Mouse (Mus musculus) midbrain, embryonic 14.5 days (tissue): ENCODE results near the gene Adap1. TPM values are rescaled to one million over a fixed set of nuclear protein-coding genes. Genes with fewer than 3 reads are reported as not detected.
A peak's percentile ranks its signal among the peaks of the same experiment; 100 is the strongest.

Source experiments
- ATAC-seq: fragments of 200-750 bp; cut with Nextera tagmentation; 2 replicates; pipeline ENCODE4 v1.8.0; 2017; ENCODE audit warnings: moderate number of reproducible peaks, moderate library complexity; ENCODE audit not compliant: low FRiP score, low TSS enrichment
- DNase-seq: peaks from one replicate; pipeline ENCODE4 v3.0.0-alpha.2; 2015
- H3K27ac ChIP-seq: fragments of 300-500 bp; sonication (generic); replicated peaks from 2 replicates; pipeline ENCODE4 v1.5.1; 2014; ENCODE audit warnings: mild to moderate bottlenecking, low read depth, low read length, moderate library complexity
- H3K27me3 ChIP-seq: fragments of 300-500 bp; sonication (generic); 2 replicates; pipeline ENCODE4 v1.6.1; 2014; ENCODE audit warnings: low read length, control low read depth, mixed read lengths; ENCODE audit not compliant: control insufficient read depth, insufficient read depth
- H3K36me3 ChIP-seq: fragments of 300-500 bp; sonication (generic); 2 replicates; pipeline ENCODE4 v1.6.1; 2014; ENCODE audit warnings: low read length, control low read depth; ENCODE audit not compliant: control insufficient read depth, insufficient read depth
- H3K4me1 ChIP-seq: fragments of 300-500 bp; sonication (generic); 2 replicates; pipeline ENCODE4 v1.6.1; 2014; ENCODE audit warnings: mild to moderate bottlenecking, antibody characterized with exemption, low read length, control low read depth; ENCODE audit not compliant: control insufficient read depth, insufficient read depth
- H3K4me2 ChIP-seq: fragments of 300-500 bp; sonication (generic); 2 replicates; pipeline ENCODE4 v1.6.1; 2014; ENCODE audit warnings: mild to moderate bottlenecking, low read length, moderate library complexity
- H3K4me3 ChIP-seq: fragments of 300-500 bp; sonication (generic); replicated peaks from 2 replicates; pipeline ENCODE4 v1.5.1; 2014; ENCODE audit warnings: low read depth, low read length
- H3K9ac ChIP-seq: fragments of 300-500 bp; sonication (generic); replicated peaks from 2 replicates; pipeline ENCODE4 v1.6.1; 2014; ENCODE audit warnings: mild to moderate bottlenecking, low read length, moderate library complexity
- H3K9me3 ChIP-seq: fragments of 300-500 bp; sonication (generic); 2 replicates; pipeline ENCODE4 v1.6.1; 2016; ENCODE audit warnings: low read length, control low read depth, mixed read lengths; ENCODE audit not compliant: control insufficient read depth
- whole genome bisulfite sequencing: fragments of 180-500 bp; shearing (Covaris S2); extraction: QIAGEN DNeasy Blood & Tissue Kit; methylation state at CpG from one replicate; pipeline ENCODE4 v1.1.7; 2014; 5-methylcytosine and 5-hydroxymethylcytosine counted together
- polyA plus RNA-seq: library from polyadenylated mRNA; unstranded; fragments of >200 nt; fragmentation: Nextera tagmentation; extraction: Ambion mirVana; gene quantifications from 2 replicates; pipeline ENCODE4 v1.2.1, GENCODE M21; 2014

Gene Adap1
- polyA plus RNA-seq, 1 experiment from 2014 or later = 38.6 TPM

DNA sequence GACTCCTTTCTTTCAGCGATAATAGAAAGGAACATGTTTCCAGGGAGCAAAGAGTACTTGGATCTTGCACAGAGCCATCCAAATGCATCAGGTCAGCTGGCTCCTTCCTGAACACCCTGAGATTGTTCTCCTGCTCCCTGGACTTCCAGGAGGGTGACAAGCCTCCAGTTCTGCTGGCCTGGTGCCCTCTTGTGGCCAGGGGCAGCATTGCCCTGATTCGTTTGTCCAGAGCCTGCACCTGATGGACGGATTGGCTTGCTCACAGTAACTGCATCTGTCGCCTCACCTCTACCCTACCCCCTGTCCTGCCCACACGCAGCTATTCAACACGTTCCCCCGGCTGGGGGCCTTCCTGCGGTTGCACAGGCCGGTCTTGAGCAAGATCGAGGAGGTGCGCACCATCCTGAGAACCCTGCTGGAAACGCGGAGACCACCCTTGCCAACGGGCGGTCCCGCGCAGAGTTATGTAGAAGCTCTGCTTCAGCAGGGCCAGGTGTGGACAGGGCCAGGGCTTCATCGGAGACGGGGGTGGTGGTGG lies 29.9 kb upstream of the Adap1 start:
- Histone ChIP-seq H3K27me3 (no peaks in the 10 kb centered on the region), H3K4me3 (no peak overlapping the region), H3K4me1 (no peaks in the 10 kb centered on the region), H3K36me3 (no peaks in the 10 kb centered on the region), H3K4me2 (no peak overlapping the region), H3K27ac (no peak overlapping the region), H3K9me3 (no peaks in the 10 kb centered on the region), H3K9ac (no peak overlapping the region)
- WGBS = 36% methylated on average over 19 of the region's 19 CpGs
- DNase-seq (peak; percentile 80), ATAC-seq (no peak)

DNA sequence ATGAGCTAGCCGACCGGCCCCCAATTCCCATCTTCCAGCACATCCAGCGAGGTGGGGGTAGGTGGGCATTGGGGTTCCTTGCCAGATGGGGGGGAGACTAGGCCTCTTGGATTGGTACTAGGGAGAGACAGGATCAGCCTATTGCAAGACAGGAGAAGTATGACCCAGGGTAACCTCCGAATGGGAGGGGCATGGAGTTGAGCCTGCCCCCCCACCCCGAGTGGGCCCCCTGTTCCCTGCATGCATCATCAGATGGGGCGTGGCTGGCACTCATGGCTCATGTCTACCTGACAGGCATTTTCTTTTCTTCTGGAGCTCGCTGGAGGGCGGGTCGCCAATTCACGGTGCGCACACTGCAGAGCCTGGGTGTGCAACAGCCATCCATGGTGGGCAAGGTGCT lies 28.5 kb upstream of the Adap1 start:
- Histone ChIP-seq H3K4me1 (no peaks in the 10 kb centered on the region), H3K27me3 (no peaks in the 10 kb centered on the region), H3K4me3 (no peak overlapping the region), H3K9me3 (no peaks in the 10 kb centered on the region), H3K27ac (no peak overlapping the region), H3K36me3 (no peaks in the 10 kb centered on the region), H3K4me2 (no peak overlapping the region), H3K9ac (no peak overlapping the region)
- 85% methylated on average over 11 of the region's 11 CpGs for WGBS
- ATAC-seq = no peak
- DNase-seq = no peak

- no peak for DNase-seq
Measured at GRCm38 (mm10) chr5:139353496-139353895, 28.1 kb upstream of the Adap1 start.

DNA sequence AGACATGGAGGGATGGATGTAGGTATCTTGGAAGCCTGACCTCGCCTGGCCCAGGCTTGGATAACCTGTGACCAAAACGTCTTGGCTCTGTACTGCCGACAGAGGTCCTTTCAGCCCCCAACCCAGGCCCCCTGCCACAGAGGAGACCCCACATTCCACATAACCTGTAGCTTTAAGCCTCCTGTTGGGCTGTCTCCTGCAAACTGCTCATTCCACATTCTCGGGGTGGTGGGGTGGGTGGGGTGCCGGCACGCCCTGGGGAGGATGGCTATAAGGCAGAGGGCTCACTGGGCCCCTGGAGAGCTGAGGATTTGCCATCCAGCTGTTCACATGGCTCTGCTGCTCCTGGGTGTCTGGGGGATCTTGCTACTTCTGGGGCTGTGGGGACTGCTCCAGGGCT lies 26.9 kb upstream of the Adap1 start, which contains the start of gene Cyp2w1:
TSS of gene Cyp2w1 (plus strand) at position 301 of the 400 bp plus-strand sequence.
- no peak for ATAC-seq
- DNase-seq = no peak
- Histone ChIP-seq H3K4me2 (no peak within 1 kb of the TSS), H3K4me1 (no peaks in the 10 kb centered on the region), H3K9me3 (no peaks in the 10 kb centered on the region), H3K27me3 (no peaks in the 10 kb centered on the region), H3K9ac (no peak within 1 kb of the TSS; the same call in 1 of the 2 replicates), H3K4me3 (no peak within 1 kb of the TSS), H3K27ac (no peak within 1 kb of the TSS), H3K36me3 (no peaks in the 10 kb centered on the region)
- WGBS = 61% methylated on average over 6 of the region's 6 CpGs

More at GRCm38 (mm10) chr5:139353496-139353895, 28.1 kb upstream of the Adap1 start:
- no peaks in the 10 kb centered on the region for H3K4me1 ChIP-seq
- H3K27me3 ChIP-seq = no peaks in the 10 kb centered on the region
- H3K4me3 ChIP-seq = no peak overlapping the region
- H3K27ac ChIP-seq = no peak overlapping the region
- H3K9ac ChIP-seq = no peak overlapping the region
- no peak for ATAC-seq
- H3K36me3 ChIP-seq = no peaks in the 10 kb centered on the region
- H3K9me3 ChIP-seq = no peaks in the 10 kb centered on the region
- no peak overlapping the region for H3K4me2 ChIP-seq
- 66% methylated on average over 10 of the region's 10 CpGs for WGBS

- 26% methylated on average over 8 of the region's 8 CpGs for WGBS
Measured at GRCm38 (mm10) chr5:139351628-139352027, 26.2 kb upstream of the Adap1 start.

GRCm38 (mm10) chr5:139351134-139351533 lies 25.7 kb upstream of the Adap1 start, which contains the start of gene Cox19:
Cox19 (minus strand) TSS chr5:139351418.
- no peak within 1 kb of the TSS for H3K4me3 ChIP-seq
- no peak within 1 kb of the TSS for H3K4me2 ChIP-seq
- DNase-seq (no peak), ATAC-seq (no peak)
- no peak within 1 kb of the TSS for H3K27ac ChIP-seq
- H3K27me3 ChIP-seq = no peaks in the 10 kb centered on the region
- H3K36me3 ChIP-seq = no peaks in the 10 kb centered on the region
- no peaks in the 10 kb centered on the region for H3K9me3 ChIP-seq
- H3K9ac ChIP-seq = no peak within 1 kb of the TSS; the same call in 1 of the 2 replicates
- H3K4me1 ChIP-seq = no peaks in the 10 kb centered on the region
- 50% methylated on average over 5 of the region's 5 CpGs for WGBS

More at GRCm38 (mm10) chr5:139351628-139352027, 26.2 kb upstream of the Adap1 start:
- Histone ChIP-seq H3K27me3 (no peaks in the 10 kb centered on the region), H3K36me3 (no peaks in the 10 kb centered on the region), H3K9ac (no peak overlapping the region; the same call in 1 of the 2 replicates), H3K4me1 (no peaks in the 10 kb centered on the region), H3K4me3 (no peak overlapping the region), H3K27ac (no peak overlapping the region), H3K4me2 (no peak overlapping the region), H3K9me3 (no peaks in the 10 kb centered on the region)
- DNase-seq = no peak
- no peak for ATAC-seq

GRCm38 (mm10) chr5:139349713-139350112 lies 24.3 kb upstream of the Adap1 start:
- no peaks in the 10 kb centered on the region for H3K36me3 ChIP-seq
- H3K9me3 ChIP-seq = no peaks in the 10 kb centered on the region
- 0 out of 2 replicates have a peak, but pooled peaks cover 3% of the 10 kb centered on the region for H3K4me1 ChIP-seq
- no peak overlapping the region for H3K27ac ChIP-seq
- no peak overlapping the region for H3K4me2 ChIP-seq
- no peak overlapping the region for H3K4me3 ChIP-seq
- DNase-seq = no peak
- H3K27me3 ChIP-seq = no peaks in the 10 kb centered on the region
- H3K9ac ChIP-seq = no peak overlapping the region
- ATAC-seq = no peak
- WGBS = 76% methylated on average over 6 of the region's 6 CpGs

DNA sequence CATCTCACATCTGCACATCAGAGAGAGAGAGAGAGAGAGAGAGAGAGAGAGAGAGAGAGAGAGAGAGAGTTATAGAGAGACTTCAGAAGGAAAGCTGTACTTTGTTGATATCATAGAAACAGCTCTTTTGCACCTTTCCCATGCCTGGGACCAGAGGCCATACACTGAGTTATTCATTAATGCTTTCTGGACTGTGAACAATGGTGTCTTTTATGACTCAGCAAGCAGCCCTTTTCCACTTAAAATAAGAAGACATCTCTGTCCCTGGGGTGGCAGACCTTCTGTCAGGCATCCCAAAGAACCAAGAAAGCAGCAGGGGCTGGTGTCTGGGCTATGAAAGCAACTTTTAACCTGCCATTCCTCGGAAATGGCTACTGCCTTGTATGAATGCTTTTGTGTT lies 21.8 kb upstream of the Adap1 start:
- no peaks in the 10 kb centered on the region for H3K27me3 ChIP-seq
- 36% methylated on average over 1 of the region's 1 CpGs for WGBS
- H3K4me1 ChIP-seq = peaks cover 8% of the 10 kb centered on the region
- H3K9ac ChIP-seq = no peak overlapping the region
- DNase-seq (no peak), ATAC-seq (no peak)
- peaks cover 8% of the 10 kb centered on the region for H3K36me3 ChIP-seq
- no peak overlapping the region for H3K4me3 ChIP-seq
- no peak overlapping the region for H3K4me2 ChIP-seq
- no peak overlapping the region for H3K27ac ChIP-seq
- H3K9me3 ChIP-seq = no peaks in the 10 kb centered on the region

- peak overlapping the region; percentile 89 for H3K9ac ChIP-seq
- peaks cover 24% of the 10 kb centered on the region for H3K36me3 ChIP-seq
- no peaks in the 10 kb centered on the region for H3K9me3 ChIP-seq
- 13% methylated on average over 5 of the region's 5 CpGs for WGBS
- H3K27ac ChIP-seq = peak overlapping the region; percentile 82
- H3K27me3 ChIP-seq = no peaks in the 10 kb centered on the region
- H3K4me1 ChIP-seq = peaks cover 8% of the 10 kb centered on the region
- no peak for DNase-seq
- H3K4me3 ChIP-seq = peak overlapping the region; percentile 89
- ATAC-seq = peak; percentile 32; the same call in 1 of the 2 replicates
- peak overlapping the region; percentile 97 for H3K4me2 ChIP-seq
Measured at GRCm38 (mm10) chr5:139345364-139345714, 19.9 kb upstream of the Adap1 start.
